Mouse (Mus musculus): ENCODE results near the gene Nrgn.

DNA sequence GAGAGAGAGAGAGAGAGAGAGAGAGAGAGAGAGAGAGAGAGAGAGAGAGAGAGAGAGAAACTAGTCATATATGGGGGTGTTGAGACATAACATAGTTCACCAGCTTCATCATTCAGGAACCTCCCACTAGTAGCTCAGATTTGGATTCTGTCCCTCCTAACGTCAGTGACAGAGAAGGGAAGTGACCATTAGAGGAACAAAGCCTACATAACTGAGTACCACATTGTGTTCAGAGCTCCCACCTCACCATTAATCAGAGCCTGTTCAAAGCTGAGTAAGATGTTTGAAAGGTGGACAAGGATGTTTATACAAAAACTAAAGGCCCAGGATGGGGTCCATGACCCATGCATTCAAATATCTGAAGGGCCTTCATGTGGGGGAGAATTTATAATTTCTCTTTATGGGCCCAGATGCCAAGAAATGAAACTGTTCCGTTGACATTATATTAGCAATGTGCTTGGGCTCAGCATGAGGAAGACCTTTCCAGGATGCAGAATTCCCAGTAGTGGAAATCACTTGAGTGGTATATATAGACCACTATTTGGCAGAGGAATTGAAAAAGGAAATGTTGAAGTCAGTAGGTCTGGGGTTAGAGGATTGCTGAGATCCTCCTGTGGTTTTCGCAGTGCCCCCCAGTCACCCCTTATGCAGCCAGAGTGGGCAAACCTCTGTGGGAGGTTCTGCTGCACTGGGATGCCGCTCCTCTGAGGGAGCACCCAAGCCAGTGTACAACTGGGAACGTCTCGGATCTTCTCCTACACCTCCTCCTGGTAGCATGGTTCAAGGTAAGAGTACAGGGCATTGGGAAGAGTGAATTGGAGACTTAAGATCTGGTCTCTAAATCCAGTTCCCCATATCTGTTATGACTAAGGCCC, 11.8 kb downstream of the Nrgn start:
- no peak for TF ChIP-seq CTCF (IDR thresholded peaks at IDR 0.05; ENCODE audit: low read depth, low read length)
- TF ChIP-seq TAL1 (conservative IDR thresholded peaks at IDR 0.05; ENCODE audit: low read depth, low read length), result no peak
- TF ChIP-seq GATA1 (IDR thresholded peaks at IDR 0.05; ENCODE audit: borderline replicate concordance, low read length), result no peak
- TF ChIP-seq POLR2AphosphoS5 (IDR thresholded peaks at IDR 0.05; ENCODE audit: insufficient replicate concordance, low read depth, low read length), result no peak
- TF ChIP-seq GATA2 (IDR thresholded peaks at IDR 0.05; ENCODE audit: borderline replicate concordance, low read depth, low read length), result no peak
